Mouse (Mus musculus): ENCODE data around the gene Vmn1r123. TPM values are rescaled to one million over a fixed set of nuclear protein-coding genes. Genes with fewer than 3 reads are reported as not detected.

Vmn1r123 gene
- not detected in 4 replicates for total RNA-seq (2023; ENCODE audit: inconsistent age)

GRCm38 (mm10) chr7:21161885-21162284 lies at the start of gene Vmn1r123:
Gene Vmn1r123, plus strand, starts transcription at chr7:21162185.

GRCm38 (mm10) chr7:21134028-21134427 lies 28.0 kb upstream of the Vmn1r123 start, which contains the start of gene Vmn1r122:
Gene Vmn1r122, minus strand, starts transcription at chr7:21134128.

DNA sequence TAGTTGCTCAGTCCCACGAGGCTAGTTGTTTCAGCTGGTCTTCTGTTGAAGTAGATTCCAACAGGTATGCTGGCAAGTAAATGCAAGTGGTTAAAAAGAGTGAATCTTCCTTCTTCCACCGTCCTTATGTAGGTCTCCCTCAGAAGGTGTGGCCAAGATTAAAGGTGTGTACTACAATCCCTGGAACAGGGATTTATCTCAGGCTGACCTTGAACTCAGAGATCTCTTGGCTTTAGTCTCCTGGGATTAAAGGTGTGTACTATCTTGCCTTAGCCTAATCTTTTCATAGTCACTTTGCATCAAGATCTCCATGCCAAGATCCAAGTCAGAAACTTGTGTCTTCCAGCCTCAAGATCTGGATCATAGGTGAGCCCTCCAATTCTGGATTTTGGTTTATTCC lies 28.3 kb downstream of the Vmn1r123 start, which contains the start of gene Gm5157:
Gm5157 (minus strand) TSS at position 101 of the 400 bp plus-strand sequence.

Other genes with a start within 250 kb of the Vmn1r123 start
- gene Vmn1r118, start 249.8 kb upstream of the Vmn1r123 start, total RNA-seq (2023; ENCODE audit: inconsistent age) = not detected in 4 replicates
- gene Vmn1r119, start 149.7 kb upstream of the Vmn1r123 start, total RNA-seq (2023; ENCODE audit: inconsistent age) = not detected in 4 replicates
- gene Vmn1r120, start 108.4 kb upstream of the Vmn1r123 start, total RNA-seq (2023; ENCODE audit: inconsistent age) = not detected in 4 replicates
- not detected in 4 replicates for gene Vmn1r121, start 63.7 kb upstream of the Vmn1r123 start, total RNA-seq (2023; ENCODE audit: inconsistent age)
- not detected in 4 replicates for gene Vmn1r122, start 28.1 kb upstream of the Vmn1r123 start, total RNA-seq (2023; ENCODE audit: inconsistent age)
- not detected in 4 replicates for gene Gm5157, start 28.2 kb downstream of the Vmn1r123 start, total RNA-seq (2023; ENCODE audit: inconsistent age)
- not detected in 4 replicates for gene Vmn1r124, start 98.4 kb downstream of the Vmn1r123 start, total RNA-seq (2023; ENCODE audit: inconsistent age)
- not detected in 4 replicates for gene Vmn1r125, start 110.0 kb downstream of the Vmn1r123 start, total RNA-seq (2023; ENCODE audit: inconsistent age)
- not detected in 4 replicates for gene Vmn1r126, start 139.3 kb downstream of the Vmn1r123 start, total RNA-seq (2023; ENCODE audit: inconsistent age)
- gene Vmn1r127, start 157.7 kb downstream of the Vmn1r123 start, total RNA-seq (2023; ENCODE audit: inconsistent age) = not detected in 4 replicates
- not detected in 4 replicates for gene Vmn1r128, start 187.2 kb downstream of the Vmn1r123 start, total RNA-seq (2023; ENCODE audit: inconsistent age)
- gene Vmn1r129, start 199.1 kb downstream of the Vmn1r123 start, total RNA-seq (2023; ENCODE audit: inconsistent age) = not detected in 4 replicates

All from B cell, adult (primary cell).